Comparison of ENCODE assay signal across 11 mouse cellular contexts in genomic region chr11:84529797-84530703, GRCm38 (mm10). TPM values are rescaled to one million over a fixed set of nuclear protein-coding genes. Genes with fewer than 3 reads are reported as not detected.
DNase-seq lines count a peak whose midpoint lies in the region; ATAC-seq and TF ChIP-seq lines count a peak whose summit lies in the region.
"Had no signal": no experiment of that assay in that cellular context is flagged by ENCODE, and none has a peak within 500 bp of the region (broad histone marks: within the 10 kb centered on the region; RNA-seq: fewer than 3 reads in every experiment).

No protein-coding gene starts in this region.

- no peak overlapping the region for H3K4me3 ChIP-seq in lung, embryonic 16.5 days (ENCODE audit: low read length)
- H3K4me3 ChIP-seq in lung, adult 2 months (replicated peaks; ENCODE audit: extremely low read depth, low read depth, low read length) = no peak overlapping the region
- 0 out of 2 replicates have a peak overlapping the region, but pooled peaks have one; percentile 22 for H3K4me3 ChIP-seq in limb, embryonic 12.5 days (replicated peaks)
- peak overlapping the region; percentile 50 for H3K4me3 ChIP-seq in neural tube, embryonic 15.5 days (replicated peaks)
- H3K4me3 ChIP-seq: intestine, embryonic 15.5 days had no signal

- peaks cover 84% of the 10 kb centered on the region for H3K27me3 ChIP-seq in lung, embryonic 16.5 days (ENCODE audit: control insufficient read depth, insufficient read depth, low read depth, low read length)
- peaks cover 99% of the 10 kb centered on the region for H3K27me3 ChIP-seq in limb, embryonic 12.5 days
- H3K27me3 ChIP-seq in neural tube, embryonic 15.5 days (replicated peaks) = peaks cover 72% of the 10 kb centered on the region

- H3K36me3 ChIP-seq in lung, embryonic 16.5 days (ENCODE audit: control insufficient read depth, insufficient read depth, low read length) = no peaks in the 10 kb centered on the region
- no peaks in the 10 kb centered on the region for H3K36me3 ChIP-seq in limb, embryonic 12.5 days
- no peaks in the 10 kb centered on the region for H3K36me3 ChIP-seq in neural tube, embryonic 15.5 days
- H3K36me3 ChIP-seq: intestine, embryonic 15.5 days had no signal

- no peak for TF ChIP-seq CTCF in lung, adult 2 months (IDR thresholded peaks at IDR 0.05; ENCODE audit: insufficient read depth, low read length)

- no peak for TF ChIP-seq POLR2A in lung, adult 2 months (IDR thresholded peaks at IDR 0.05; ENCODE audit: borderline replicate concordance, extremely low read depth, low read depth, low read length)

- peaks cover 19% of the 10 kb centered on the region for H3K4me1 ChIP-seq in lung, embryonic 16.5 days (replicated peaks; ENCODE audit: control insufficient read depth, insufficient read depth, low read length)
- H3K4me1 ChIP-seq in lung, adult 2 months (ENCODE audit: control insufficient read depth, insufficient read depth, low read length) = no peaks in the 10 kb centered on the region
- H3K4me1 ChIP-seq in limb, embryonic 12.5 days (replicated peaks) = peaks cover 24% of the 10 kb centered on the region
- peaks cover 30% of the 10 kb centered on the region for H3K4me1 ChIP-seq in neural tube, embryonic 15.5 days

- peak; percentile 43 for DNase-seq in cerebellum, adult 11 months
- DNase-seq in cerebellum, postnatal 4 days (ENCODE audit: low spot score in 2 of 2) = no peak
- no peak for DNase-seq in lung, adult 2 months
- no peak for DNase-seq in frontal cortex, postnatal 10 days (ENCODE audit: low spot score in 2 of 2)
- DNase-seq in right cerebral cortex, postnatal 10 days (ENCODE audit: low spot score in 2 of 2) = no peak
- DNase-seq: gastrocnemius, postnatal 14 days had no signal

- no peak overlapping the region for H3K27ac ChIP-seq in lung, embryonic 16.5 days (ENCODE audit: low read length)
- no peak overlapping the region for H3K27ac ChIP-seq in limb, embryonic 12.5 days
- H3K27ac ChIP-seq in neural tube, embryonic 15.5 days (replicated peaks) = peak overlapping the region; percentile 78
- H3K27ac ChIP-seq: intestine, embryonic 15.5 days; liver, embryonic 14.5 days had no signal

- H3K9me3 ChIP-seq in lung, embryonic 16.5 days (ENCODE audit: control insufficient read depth, low read length) = no peaks in the 10 kb centered on the region
- no peaks in the 10 kb centered on the region for H3K9me3 ChIP-seq in limb, embryonic 12.5 days
- no peaks in the 10 kb centered on the region for H3K9me3 ChIP-seq in neural tube, embryonic 15.5 days (replicated peaks)
- H3K9me3 ChIP-seq: intestine, embryonic 15.5 days had no signal

- ATAC-seq in lung, embryonic 16.5 days (ENCODE audit: low read depth) = 0 out of 2 replicates have a peak, but pooled peaks have one; percentile 63
- ATAC-seq in limb, embryonic 12.5 days (ENCODE audit: insufficient number of reproducible peaks, insufficient read depth, low FRiP score, low TSS enrichment, low read depth) = no peak
- no peak for ATAC-seq in neural tube, embryonic 15.5 days (ENCODE audit: low FRiP score)
- ATAC-seq: intestine, embryonic 15.5 days had no signal

- WGBS in lung, embryonic 16.5 days = 3% methylated on average over 14 of the region's 14 CpGs
- WGBS in lung, adult 2 months = 5% methylated on average over 14 of the region's 14 CpGs
- 8% methylated on average over 14 of the region's 14 CpGs for WGBS in limb, embryonic 12.5 days
- 9% methylated on average over 14 of the region's 14 CpGs for WGBS in neural tube, embryonic 15.5 days

- no peak overlapping the region for H3K9ac ChIP-seq in lung, embryonic 16.5 days (ENCODE audit: low read length)
- no peak overlapping the region for H3K9ac ChIP-seq in limb, embryonic 12.5 days (replicated peaks)
- peak overlapping the region; percentile 62 for H3K9ac ChIP-seq in neural tube, embryonic 15.5 days (replicated peaks)
- H3K9ac ChIP-seq: intestine, embryonic 15.5 days; liver, embryonic 14.5 days had no signal

- H3K4me2 ChIP-seq in lung, embryonic 16.5 days (ENCODE audit: low read depth, low read length) = no peak overlapping the region
- H3K4me2 ChIP-seq in limb, embryonic 12.5 days = no peak overlapping the region
- peak overlapping the region; percentile 70 for H3K4me2 ChIP-seq in neural tube, embryonic 15.5 days

RNA-seq across cellular contexts. Expression of gene Lhx1, which starts 4.7 kb away (rescaled TPM):
- 0.06 TPM in 1 of 2 replicates, not detected in the other for polyA plus RNA-seq in lung, embryonic 16.5 days (2015; fragmentation: Nextera tagmentation; extraction: Ambion mirVana)
- polyA plus RNA-seq in lung, adult 2 months (2012; rRNA removed) = not detected in 2 replicates
- polyA plus RNA-seq in limb, embryonic 12.5 days (2016; fragmentation: Nextera tagmentation; extraction: Ambion mirVana) = 0.09 TPM in 1 of 2 replicates, not detected in the other
- 30.0 and 37.6 TPM in 2 replicates for polyA plus RNA-seq in neural tube, embryonic 15.5 days (2015; fragmentation: Nextera tagmentation; extraction: Ambion mirVana)
- polyA plus RNA-seq: liver, embryonic 14.5 days had no signal

RNA-seq across cellular contexts. Expression of gene Aatf, which starts 16.7 kb away (rescaled TPM):
- 33.8 and 39.1 TPM in 2 replicates for polyA plus RNA-seq in lung, embryonic 16.5 days (2015; fragmentation: Nextera tagmentation; extraction: Ambion mirVana)
- 2.9 and 4.4 TPM in 2 replicates for polyA plus RNA-seq in lung, adult 2 months (2012; rRNA removed)
- polyA plus RNA-seq in limb, embryonic 12.5 days (2016; fragmentation: Nextera tagmentation; extraction: Ambion mirVana) = 46.7 and 54.5 TPM in 2 replicates
- 49.8 and 53.9 TPM in 2 replicates for polyA plus RNA-seq in neural tube, embryonic 15.5 days (2015; fragmentation: Nextera tagmentation; extraction: Ambion mirVana)

Comparison
In these comparisons a context has a peak if more than half of its experiments do, and no peak if none do; other contexts are left out.
1. H3K4me3 ChIP-seq: peak in limb, embryonic 12.5 days (single experiment) and neural tube, embryonic 15.5 days (single experiment); none in lung, embryonic 16.5 days (single experiment) and lung, adult 2 months (single experiment).
2. RNA of gene Lhx1, which starts 4.7 kb away (polyA plus RNA-seq): 30.0 to 37.6 TPM in neural tube, embryonic 15.5 days; 0.06 TPM in lung, embryonic 16.5 days, not detected in lung, adult 2 months and 0.09 TPM in limb, embryonic 12.5 days; every median in the first group is over 10 times any median in the second.